Mouse (Mus musculus) lung, postnatal 4 days (tissue): Measurements from ENCODE around the gene Gm45713.
A peak's percentile ranks its signal among the peaks of the same experiment; 100 is the strongest.
"Not testable (repeated sequence)": the region's sequence is repeated elsewhere in the genome, so short reads cannot be mapped to it uniquely, and the experiment has no call there.

Source experiments
- DNase-seq, 2 experiments: peaks; one replicate each; pipeline ENCODE4 v3.0.0; 2021

The Gm45713 gene

DNA sequence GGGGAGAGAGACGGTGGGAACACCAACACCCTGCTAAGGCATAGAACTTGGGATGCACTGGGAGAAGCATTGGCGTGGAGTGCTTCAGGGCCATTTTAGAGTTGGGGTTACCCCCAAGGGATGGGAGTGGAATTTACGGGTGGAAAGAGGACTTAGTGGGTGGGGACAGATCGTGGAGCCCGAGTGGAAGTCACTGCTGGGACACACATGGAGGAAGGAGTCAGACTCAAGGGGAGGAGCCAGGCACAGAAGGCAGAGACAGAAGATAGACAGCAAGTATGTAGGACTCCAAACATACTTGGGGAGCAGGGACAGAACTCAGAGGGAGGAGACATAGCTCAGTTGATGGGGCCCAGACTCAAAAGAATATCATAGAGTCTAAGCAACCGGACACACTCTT is 26.5 kb upstream of the Gm45713 start:
- no peak for DNase-seq

GRCm38 (mm10) chr7:45161612-45162473 is 25.8 kb upstream of the Gm45713 start:
- DNase-seq: peak; percentile 87 to 90

DNA sequence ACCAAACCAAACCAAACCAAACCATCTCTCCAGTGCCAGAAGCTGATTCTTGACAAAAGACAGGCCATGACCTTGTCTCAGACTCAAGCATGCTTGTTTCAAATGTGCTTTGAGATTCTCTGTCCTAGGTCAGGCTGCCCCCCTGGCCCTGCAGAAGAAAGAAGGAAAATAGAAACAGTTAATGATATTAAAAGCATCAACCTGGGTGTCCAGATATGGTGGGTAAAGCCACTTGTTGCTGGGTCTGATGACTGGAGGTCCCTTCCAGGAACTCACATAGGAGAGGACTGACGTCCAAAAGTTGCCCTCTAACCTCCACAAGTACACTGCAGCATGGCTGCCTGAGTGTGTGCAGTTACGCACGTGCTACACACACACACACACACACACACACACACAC is 24.8 kb upstream of the Gm45713 start:
- DNase-seq: no peak

GRCm38 (mm10) chr7:45160316-45160800 is 24.3 kb upstream of the Gm45713 start:
- no peak for DNase-seq

- no peak for DNase-seq
Measured at GRCm38 (mm10) chr7:45158991-45159390, 23.0 kb upstream of the Gm45713 start.

DNA sequence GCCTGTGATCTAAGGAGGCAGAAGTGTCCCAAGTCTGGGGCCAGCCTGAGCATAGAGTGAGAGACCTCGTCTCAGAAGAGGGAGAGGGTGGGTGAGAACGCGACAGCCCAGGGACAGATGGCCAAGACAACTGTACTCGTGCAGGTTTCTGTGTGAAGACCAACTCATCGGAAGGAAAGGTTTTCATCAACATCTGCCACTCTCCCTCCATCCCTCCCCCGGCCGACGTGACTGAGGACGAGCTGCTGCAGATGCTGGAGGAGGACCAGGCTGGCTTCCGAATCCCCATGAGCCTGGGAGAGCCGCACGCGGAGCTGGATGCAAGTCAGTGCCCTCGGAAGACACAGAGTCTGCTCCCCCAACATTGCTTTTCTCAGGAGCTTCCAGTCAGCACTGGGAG is 21.4 kb upstream of the Gm45713 start:
- no peak for DNase-seq

GRCm38 (mm10) chr7:45156206-45156605 is 20.2 kb upstream of the Gm45713 start:
- DNase-seq: no peak

DNA sequence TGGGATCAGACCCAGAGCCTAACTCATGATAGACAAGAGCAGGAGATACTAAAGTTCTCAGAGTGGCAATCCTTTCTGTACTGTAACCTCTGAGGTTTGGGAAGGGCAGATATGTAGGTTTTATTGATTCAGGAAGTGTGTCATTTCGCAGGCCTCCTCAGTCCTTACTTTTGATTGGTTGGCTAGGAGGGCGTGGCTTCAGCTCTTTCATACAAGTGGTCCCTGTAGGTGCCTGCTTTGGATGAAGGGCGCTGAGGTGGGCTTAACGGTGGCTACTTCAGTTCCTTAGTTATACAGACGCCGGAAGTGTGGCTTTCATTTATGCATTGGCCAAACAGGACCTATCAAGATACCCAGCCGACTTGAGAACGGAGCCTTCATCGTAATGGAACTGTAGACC is 19.6 kb upstream of the Gm45713 start:
- no peak for DNase-seq

GRCm38 (mm10) chr7:45154993-45155514 is 19.0 kb upstream of the Gm45713 start:
- DNase-seq: peak; percentile 75 to 77

GRCm38 (mm10) chr7:45154096-45154992 is 18.3 kb upstream of the Gm45713 start, which contains the start of the genes Pih1d1 and Aldh16a1:
Gene Pih1d1 (plus strand): TSS chr7:45154303.
Gene Aldh16a1 (minus strand): TSS chr7:45154584.
- peak; percentile 98 for DNase-seq

DNA sequence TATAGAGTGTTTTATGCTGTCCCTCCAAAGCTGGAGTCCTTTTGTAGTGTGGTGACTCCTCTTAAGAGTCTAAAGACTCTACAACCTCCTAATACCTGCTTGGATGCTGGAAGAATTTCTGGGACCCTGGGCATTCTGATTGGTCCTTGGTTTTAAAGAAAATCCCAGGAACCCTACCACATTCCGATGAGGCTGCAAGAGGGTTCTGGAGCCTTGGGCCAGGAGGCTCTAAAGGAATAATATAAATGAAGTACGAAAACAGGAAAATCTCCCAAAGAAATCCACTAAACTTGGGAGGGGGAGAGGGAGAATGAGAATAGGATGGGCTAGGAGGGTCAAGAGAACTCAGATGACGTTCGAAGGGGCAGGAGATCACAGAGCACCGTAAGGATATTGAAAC is 17.6 kb upstream of the Gm45713 start:
- no peak for DNase-seq

DNA sequence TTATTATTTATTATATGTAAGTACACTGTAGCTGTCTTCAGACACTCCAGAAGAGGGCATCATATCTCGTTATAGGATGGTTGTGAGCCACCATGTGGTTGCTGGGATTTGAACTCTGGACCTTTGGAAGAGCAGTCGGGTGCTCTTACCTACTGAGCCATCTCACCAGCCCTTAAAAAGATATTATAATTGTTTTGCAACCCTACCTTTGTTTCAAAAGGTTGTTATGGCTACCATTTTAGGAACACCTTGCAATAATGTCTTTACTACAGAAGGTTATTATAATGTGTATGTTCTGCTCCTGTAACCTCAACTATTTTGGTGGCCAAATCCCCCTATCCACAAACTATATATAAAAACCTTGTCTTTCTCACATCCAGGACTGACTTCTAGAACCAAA is 17.0 kb upstream of the Gm45713 start:
- not testable (repeated sequence) for DNase-seq

- DNase-seq: peak; percentile 46 to 84
Measured at GRCm38 (mm10) chr7:45151303-45151702, 15.3 kb upstream of the Gm45713 start.

DNA sequence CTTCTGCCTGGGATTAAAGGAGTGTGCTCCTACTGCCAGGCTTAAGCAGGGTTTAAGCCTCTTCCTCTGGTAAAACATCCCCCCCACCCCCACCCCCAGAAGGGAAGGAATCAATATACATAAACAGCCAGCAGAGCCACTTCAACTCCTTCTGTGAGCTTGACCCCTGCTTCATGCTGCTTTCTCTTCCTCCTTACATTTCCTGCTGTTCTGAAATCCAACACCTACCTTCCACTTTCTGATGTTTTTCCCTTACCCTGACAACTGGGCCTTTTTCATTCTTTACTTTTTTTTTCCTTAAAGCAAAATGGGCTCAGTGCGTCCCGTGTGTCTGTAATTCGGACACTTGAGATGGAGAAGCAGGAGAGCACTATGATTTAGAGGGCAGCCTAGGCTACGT is 14.3 kb upstream of the Gm45713 start:
- no peak for DNase-seq

DNA sequence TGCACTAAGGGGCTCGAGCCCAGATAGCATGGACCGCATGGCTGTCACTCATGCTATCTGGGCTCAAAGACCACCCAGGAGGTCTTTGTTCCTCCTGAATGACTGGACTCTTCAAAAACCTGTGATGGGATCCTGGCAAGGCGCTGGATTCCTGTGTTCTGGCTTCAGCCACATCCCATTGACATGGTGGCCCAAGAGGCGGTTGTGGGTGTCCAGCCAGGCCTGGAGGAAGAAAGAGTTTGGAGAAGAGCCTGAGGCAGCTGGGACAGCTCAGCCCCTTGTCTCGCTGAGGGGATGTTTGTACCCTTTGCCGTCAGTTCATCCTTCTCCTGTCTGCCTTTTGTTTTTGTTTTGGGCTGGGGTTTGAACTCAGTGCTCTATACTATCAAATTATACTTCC is 13.5 kb upstream of the Gm45713 start:
- DNase-seq: peak; percentile 38 to 73

DNA sequence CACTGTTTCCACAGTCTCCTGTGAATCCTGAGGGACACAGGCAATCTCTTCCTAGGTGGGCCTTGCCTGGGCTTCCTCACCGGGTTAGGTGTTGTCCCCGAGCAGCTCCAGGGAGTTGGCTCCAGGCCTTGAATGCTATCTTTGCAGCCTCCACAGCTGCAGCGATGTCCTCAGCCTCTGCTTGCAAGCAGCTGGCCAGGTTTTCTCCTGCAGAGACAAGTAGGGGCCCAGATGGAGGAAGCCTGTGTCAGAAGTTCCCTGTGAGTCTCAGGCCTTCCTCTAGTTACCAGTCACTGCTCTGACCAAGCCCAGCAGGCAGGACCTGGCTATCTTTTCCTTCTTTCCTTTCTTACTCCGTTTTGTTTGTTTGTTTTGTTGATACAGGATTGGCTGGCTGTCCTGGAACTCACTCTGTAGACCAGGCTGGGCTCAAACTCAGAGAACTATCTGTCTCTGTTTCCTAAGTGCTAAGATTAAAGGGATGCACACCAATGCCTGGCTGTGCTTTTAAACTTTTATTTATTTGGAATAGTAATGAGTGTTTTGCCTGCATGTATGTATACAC is 12.6 kb upstream of the Gm45713 start:
- no peak for DNase-seq

- DNase-seq: no peak
Measured at GRCm38 (mm10) chr7:45147899-45148298, 11.9 kb upstream of the Gm45713 start.

DNA sequence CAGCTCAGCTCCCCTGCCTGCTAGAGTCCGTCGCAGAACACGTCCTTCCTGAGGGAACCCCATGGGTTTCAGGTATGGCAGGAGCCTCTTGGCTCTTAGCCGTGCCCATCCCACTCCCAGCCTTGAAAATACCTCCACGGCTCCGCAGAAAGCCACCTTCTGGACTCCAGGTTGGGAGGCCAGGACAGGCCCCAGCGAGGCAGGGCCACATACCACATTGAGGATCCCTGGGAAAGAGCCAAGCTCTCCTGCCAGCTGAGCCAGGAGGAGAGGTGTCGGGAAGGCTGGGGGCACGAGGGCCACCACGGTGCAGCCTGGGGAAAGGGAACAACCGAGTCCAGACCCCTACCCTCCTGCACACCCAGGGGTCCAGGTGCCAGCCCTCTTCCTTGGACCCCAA is 11.2 kb upstream of the Gm45713 start:
- DNase-seq: no peak

DNA sequence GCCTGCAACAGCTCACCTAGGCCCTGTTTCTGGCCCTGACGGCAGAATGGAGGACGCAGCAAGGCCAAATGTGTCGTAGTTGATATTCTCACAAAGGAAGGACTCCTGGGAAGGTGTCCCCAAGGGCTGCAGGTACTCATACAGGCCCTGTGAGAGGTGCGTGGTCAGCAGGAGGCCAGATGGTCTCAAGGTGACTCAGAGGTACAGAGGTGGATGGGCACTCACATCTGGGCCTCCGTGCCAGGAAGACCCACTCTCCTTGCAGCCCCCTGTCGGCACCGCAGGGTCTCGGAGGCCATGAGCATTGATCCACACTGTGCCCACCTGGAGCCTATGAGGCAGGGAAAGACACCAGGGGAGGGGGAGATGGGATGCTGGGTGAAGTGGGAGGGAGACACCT is 9.4 kb upstream of the Gm45713 start:
- peak in 1 of 2 experiments; percentile 15 for DNase-seq

GRCm38 (mm10) chr7:45144368-45145174 is 8.5 kb upstream of the Gm45713 start:
- DNase-seq: peak in 1 of 2 experiments; percentile 39

DNA sequence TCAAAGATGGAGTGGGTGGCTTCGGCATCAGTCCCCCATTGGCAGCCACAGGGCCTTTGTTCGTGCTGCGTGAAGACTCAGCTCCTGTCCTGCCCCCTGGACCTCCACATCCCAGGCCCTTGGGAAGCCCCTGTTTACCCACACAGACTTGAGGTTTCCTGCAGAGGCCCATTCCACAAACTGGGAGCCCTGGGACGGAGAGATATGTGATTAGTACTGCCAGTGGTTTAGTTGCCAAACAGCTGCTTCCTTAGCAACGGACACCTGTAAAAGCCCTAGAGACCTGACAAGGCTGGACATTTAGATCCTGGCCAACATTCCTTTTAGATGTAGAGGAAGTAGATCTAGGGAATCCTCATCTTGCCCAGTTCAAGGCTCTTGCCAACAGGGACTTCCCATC is 5.9 kb upstream of the Gm45713 start:
- DNase-seq: no peak

GRCm38 (mm10) chr7:45141319-45141718 is 5.3 kb upstream of the Gm45713 start:
- no peak for DNase-seq
